Mouse (Mus musculus): Measurements from ENCODE around the gene 1700001O22Rik.

DNA sequence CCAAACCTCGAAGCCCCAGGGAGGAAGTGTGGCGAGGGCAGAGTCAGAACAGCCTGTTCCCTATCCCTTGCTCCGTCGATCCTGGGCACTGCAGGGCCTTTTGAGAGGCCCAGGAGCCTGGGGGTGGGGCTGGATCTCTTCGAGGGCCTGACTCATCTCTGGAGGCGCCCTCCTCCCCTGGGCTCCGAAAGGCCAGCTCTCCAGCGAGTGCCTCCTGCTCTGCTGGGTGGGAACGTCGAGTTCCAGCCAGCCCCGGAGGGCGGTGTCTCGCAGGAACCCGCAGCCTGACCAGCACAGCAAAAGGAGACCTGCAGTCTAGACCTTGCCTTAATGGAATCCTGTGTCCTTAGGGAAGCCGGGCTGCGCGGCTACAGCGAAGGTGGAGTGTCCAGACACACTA is 50.2 kb downstream of the 1700001O22Rik start:
- TF ChIP-seq CTCF (IDR thresholded peaks at IDR 0.05; ENCODE audit: insufficient read depth, low read depth, low read length) (no peak), POLR2A (IDR thresholded peaks at IDR 0.05; ENCODE audit: insufficient read depth, low read depth, low read length) (no peak)

Data from olfactory bulb, adult 2 months (tissue).